In the genomic region with DNA sequence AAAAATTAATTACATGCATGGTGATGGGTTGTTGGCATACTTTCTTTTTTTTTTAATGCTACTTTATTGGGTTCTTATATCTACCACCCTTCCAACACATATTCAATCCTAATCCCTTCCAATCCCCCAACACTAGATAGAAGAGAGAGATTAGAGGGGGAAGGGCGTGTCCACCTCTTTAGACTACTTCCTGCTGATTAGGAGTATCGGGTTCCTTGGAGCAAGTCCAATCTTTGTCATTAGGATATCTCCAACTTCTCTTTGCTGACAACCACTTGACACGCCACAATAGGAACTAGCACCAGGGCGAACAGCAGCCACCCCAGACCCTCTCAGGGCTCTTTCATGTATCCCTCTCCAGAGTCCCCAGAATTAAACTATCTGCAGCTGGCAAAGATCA, we compare ENCODE assay signal across 21 mouse cellular contexts.
"Had no signal": no experiment of that assay in that cellular context is flagged by ENCODE, and none has a peak within 500 bp of the region (broad histone marks: within the 10 kb centered on the region; RNA-seq: fewer than 3 reads in every experiment).

No protein-coding gene starts in this region.

- H3K36me3 ChIP-seq: heart, embryonic 10.5 days; heart, embryonic 12.5 days; hindbrain, embryonic 10.5 days; hindbrain, embryonic 12.5 days; limb, embryonic 13.5 days; limb, embryonic 15.5 days; liver, embryonic 12.5 days had no signal

- H3K4me2 ChIP-seq: heart, embryonic 12.5 days; hindbrain, embryonic 12.5 days; hindbrain, embryonic 14.5 days; limb, embryonic 13.5 days; limb, embryonic 15.5 days; liver, embryonic 12.5 days had no signal

- H3K27ac ChIP-seq: gastrocnemius, adult 2 months; heart, embryonic 10.5 days; hindbrain, embryonic 10.5 days; hindbrain, embryonic 12.5 days; hindbrain, embryonic 14.5 days; limb, embryonic 13.5 days; limb, embryonic 15.5 days; liver, embryonic 12.5 days; liver, embryonic 14.5 days had no signal

- H3K4me3 ChIP-seq: gastrocnemius, adult 2 months; heart, embryonic 10.5 days; heart, embryonic 12.5 days; hindbrain, embryonic 10.5 days; hindbrain, embryonic 12.5 days; limb, embryonic 13.5 days; limb, embryonic 15.5 days; liver, embryonic 12.5 days had no signal

- H3K4me1 ChIP-seq: limb, embryonic 13.5 days; limb, embryonic 15.5 days; liver, embryonic 12.5 days had no signal

- H3K27me3 ChIP-seq: limb, embryonic 13.5 days; limb, embryonic 15.5 days had no signal

- H3K9ac ChIP-seq: heart, embryonic 12.5 days; hindbrain, embryonic 12.5 days; hindbrain, embryonic 14.5 days; limb, embryonic 13.5 days; limb, embryonic 15.5 days; liver, embryonic 12.5 days; liver, embryonic 14.5 days had no signal

- ATAC-seq: hindbrain, embryonic 16.5 days; inflammation-experienced regulatory T-cells, adult 6 months; liver, embryonic 12.5 days had no signal

- DNase-seq: gastrocnemius, adult 2 months; gastrocnemius, postnatal 10 days; gastrocnemius, postnatal 25 days; heart, adult 18-20 months; heart, postnatal 10 days; heart, postnatal 4 days; kidney, postnatal 10 days; layer of hippocampus, adult 9-11 months; layer of hippocampus, postnatal 36 days; left cerebral cortex, postnatal 4 days had no signal

- H3K9me3 ChIP-seq: heart, embryonic 10.5 days; hindbrain, embryonic 10.5 days; hindbrain, embryonic 12.5 days; limb, embryonic 13.5 days; limb, embryonic 15.5 days; liver, embryonic 12.5 days had no signal
